Mouse (Mus musculus) retina, adult 2 months (tissue): ENCODE data around the gene Dnal1.

Experiments used
- DNase-seq: peaks from one replicate; pipeline ENCODE4 v3.0.0-alpha.2; 2012; ENCODE audit warnings: low read depth, low spot score

Dnal1 gene

GRCm38 (mm10) chr12:84185547-84185946 lies 71.4 kb downstream of the Dnal1 start:
- DNase-seq = no peak

- DNase-seq = no peak
Observed at GRCm38 (mm10) chr12:84186536-84186935, 72.4 kb downstream of the Dnal1 start.

- no peak for DNase-seq
Observed at GRCm38 (mm10) chr12:84186950-84187349, 72.8 kb downstream of the Dnal1 start.

- no peak for DNase-seq
Observed at GRCm38 (mm10) chr12:84187752-84188601, 73.8 kb downstream of the Dnal1 start.

GRCm38 (mm10) chr12:84188881-84189444 lies 74.8 kb downstream of the Dnal1 start:
- DNase-seq = no peak

- no peak for DNase-seq
Observed at GRCm38 (mm10) chr12:84190151-84190820, 76.1 kb downstream of the Dnal1 start.

- DNase-seq = no peak
Observed at GRCm38 (mm10) chr12:84191190-84191589, 77.0 kb downstream of the Dnal1 start.

GRCm38 (mm10) chr12:84191770-84192169 lies 77.6 kb downstream of the Dnal1 start:
- no peak for DNase-seq

GRCm38 (mm10) chr12:84192280-84192679 lies 78.1 kb downstream of the Dnal1 start:
- DNase-seq = no peak

- no peak for DNase-seq
Observed at GRCm38 (mm10) chr12:84192741-84193641, 78.8 kb downstream of the Dnal1 start.

- DNase-seq = peak; percentile 60
Observed at GRCm38 (mm10) chr12:84193642-84194399, 79.7 kb downstream of the Dnal1 start.

- no peak for DNase-seq
Observed at GRCm38 (mm10) chr12:84194400-84195109, 80.4 kb downstream of the Dnal1 start.

GRCm38 (mm10) chr12:84195195-84195594 lies 81.0 kb downstream of the Dnal1 start:
- no peak for DNase-seq
